Mouse (Mus musculus): Measurements from ENCODE around the gene Tll2. TPM values are rescaled to one million over a fixed set of nuclear protein-coding genes. Genes with fewer than 3 reads are reported as not detected.
A peak's percentile ranks its signal among the peaks of the same experiment; 100 is the strongest.

Gene Tll2
- polyA plus RNA-seq, 1 experiment from 2014 or later, result 0.05 TPM

DNA sequence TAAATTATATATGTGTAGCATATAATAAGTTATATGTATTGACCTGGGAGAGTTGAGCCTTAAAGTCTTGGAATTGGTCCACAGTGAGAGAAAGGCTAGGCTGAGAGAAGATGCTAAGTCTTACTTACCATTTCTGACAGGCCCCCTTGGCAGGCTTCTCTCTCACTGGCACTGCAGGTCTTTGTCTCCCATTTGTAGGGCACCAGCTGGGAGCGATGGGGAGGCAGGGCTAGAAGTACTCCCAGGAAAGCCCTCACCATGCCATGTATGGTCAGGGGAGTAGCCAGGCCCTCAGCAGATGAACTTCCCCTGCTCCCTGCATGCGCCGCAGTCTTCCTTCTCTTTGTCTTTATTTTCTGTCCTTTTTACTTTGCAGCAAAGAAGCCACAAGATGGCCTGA is 129.7 kb downstream of the Tll2 start, which contains the start of gene Opalin:
Opalin (minus strand) TSS at position 208 of the 400 bp plus-strand sequence.
- no peak for TF ChIP-seq CTCF (IDR thresholded peaks at IDR 0.05; ENCODE audit: low read depth)
- Histone ChIP-seq H3K36me3 (ENCODE audit: insufficient read depth) (no peaks in the 10 kb centered on the region), H3K4me3 (ENCODE audit: low read depth, low read length) (no peak within 1 kb of the TSS), H3K4me1 (ENCODE audit: insufficient read depth) (no peaks in the 10 kb centered on the region), H3K9me3 (ENCODE audit: low read depth, low read length) (no peaks in the 10 kb centered on the region), H3K4me2 (no peak within 1 kb of the TSS), H3K27me3 (ENCODE audit: insufficient read depth, low read length) (no peaks in the 10 kb centered on the region), H3K9ac (no peak within 1 kb of the TSS), H3K27ac (ENCODE audit: low read depth) (no peak within 1 kb of the TSS)
- no peak for DNase-seq
- no peak for ATAC-seq (ENCODE audit: insufficient read depth)
- WGBS, result 75% methylated on average over 3 of the region's 3 CpGs

GRCm38 (mm10) chr19:41073746-41074455 is 132.7 kb downstream of the Tll2 start:
- 80% methylated on average over 14 of the region's 14 CpGs for WGBS
- ATAC-seq (ENCODE audit: insufficient read depth) (no peak), DNase-seq (no peak)
- Histone ChIP-seq H3K27me3 (ENCODE audit: insufficient read depth, low read length) (no peaks in the 10 kb centered on the region), H3K9me3 (ENCODE audit: low read depth, low read length) (no peaks in the 10 kb centered on the region), H3K9ac (no peak overlapping the region), H3K4me3 (ENCODE audit: low read depth, low read length) (no peak overlapping the region), H3K4me2 (no peak overlapping the region), H3K4me1 (ENCODE audit: insufficient read depth) (no peaks in the 10 kb centered on the region), H3K36me3 (ENCODE audit: insufficient read depth) (no peaks in the 10 kb centered on the region), H3K27ac (ENCODE audit: low read depth) (no peak overlapping the region)
- no peak for TF ChIP-seq CTCF (IDR thresholded peaks at IDR 0.05; ENCODE audit: low read depth)

DNA sequence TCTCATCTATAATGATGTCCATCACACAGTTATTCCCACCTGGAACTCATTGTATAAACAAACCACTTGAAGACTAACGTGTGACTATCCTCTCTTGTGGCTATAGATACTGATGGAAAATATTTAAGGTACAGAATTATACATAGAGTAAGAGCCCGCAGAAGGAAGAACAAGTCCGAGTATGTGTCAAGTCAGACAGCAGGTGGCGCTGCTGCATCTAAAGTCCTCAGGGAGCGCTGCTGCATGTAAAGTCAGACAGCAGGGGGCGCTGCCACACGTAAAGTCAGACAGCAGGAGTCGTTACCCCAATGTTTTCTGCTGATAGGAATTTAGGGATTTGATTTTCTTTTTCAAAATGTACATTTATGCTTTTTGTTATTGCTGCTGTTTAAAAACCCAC is 135.1 kb downstream of the Tll2 start:
- ATAC-seq (ENCODE audit: insufficient read depth) (peak; percentile 35; the same call in 1 of the 2 replicates), DNase-seq (peak; percentile 95)
- Histone ChIP-seq H3K4me3 (ENCODE audit: low read depth, low read length) (no peak overlapping the region), H3K27me3 (ENCODE audit: insufficient read depth, low read length) (no peaks in the 10 kb centered on the region), H3K9me3 (ENCODE audit: low read depth, low read length) (no peaks in the 10 kb centered on the region), H3K36me3 (ENCODE audit: insufficient read depth) (no peaks in the 10 kb centered on the region), H3K9ac (no peak overlapping the region), H3K4me1 (ENCODE audit: insufficient read depth) (no peaks in the 10 kb centered on the region), H3K4me2 (no peak overlapping the region), H3K27ac (ENCODE audit: low read depth) (no peak overlapping the region)
- peak; percentile 98 for TF ChIP-seq CTCF (IDR thresholded peaks at IDR 0.05; ENCODE audit: low read depth)
- WGBS, result 4% methylated on average over 8 of the region's 8 CpGs

- ATAC-seq (ENCODE audit: insufficient read depth), result no peak
- no peaks in the 10 kb centered on the region for H3K9me3 ChIP-seq (ENCODE audit: low read depth, low read length)
- 64% methylated on average over 4 of the region's 4 CpGs for WGBS
- no peak overlapping the region for H3K27ac ChIP-seq (ENCODE audit: low read depth)
- H3K4me2 ChIP-seq, result no peak overlapping the region
- no peaks in the 10 kb centered on the region for H3K36me3 ChIP-seq (ENCODE audit: insufficient read depth)
- no peak overlapping the region for H3K9ac ChIP-seq
- no peaks in the 10 kb centered on the region for H3K4me1 ChIP-seq (ENCODE audit: insufficient read depth)
- H3K4me3 ChIP-seq (ENCODE audit: low read depth, low read length), result no peak overlapping the region
- no peaks in the 10 kb centered on the region for H3K27me3 ChIP-seq (ENCODE audit: insufficient read depth, low read length)
- DNase-seq, result no peak
- TF ChIP-seq CTCF (IDR thresholded peaks at IDR 0.05; ENCODE audit: low read depth), result no peak
These were observed 151.9 kb downstream of the Tll2 start for GRCm38 (mm10) chr19:41054702-41055101.

DNA sequence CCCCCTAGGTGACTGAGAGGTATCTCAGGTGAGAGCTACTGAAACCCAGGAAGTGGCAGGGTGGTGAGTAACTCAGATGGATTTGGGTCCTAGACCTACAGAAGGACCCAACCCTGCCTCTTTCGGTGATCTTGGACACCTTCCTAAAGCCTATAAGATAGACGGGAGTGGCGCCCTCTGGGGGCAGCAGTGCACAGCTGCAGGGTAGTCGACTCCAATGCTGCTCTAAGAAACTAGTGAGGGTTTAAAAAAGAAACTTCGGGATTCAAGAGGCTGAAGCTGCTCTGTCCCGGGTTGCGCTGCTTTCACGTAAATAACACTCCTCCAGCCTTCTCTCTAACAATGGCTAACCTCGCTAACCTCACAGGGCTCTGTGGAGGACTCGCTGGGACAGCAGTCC is 153.1 kb downstream of the Tll2 start:
- Histone ChIP-seq H3K27me3 (ENCODE audit: insufficient read depth, low read length) (no peaks in the 10 kb centered on the region), H3K4me1 (ENCODE audit: insufficient read depth) (no peaks in the 10 kb centered on the region), H3K9ac (no peak overlapping the region), H3K4me2 (no peak overlapping the region), H3K27ac (ENCODE audit: low read depth) (no peak overlapping the region), H3K36me3 (ENCODE audit: insufficient read depth) (no peaks in the 10 kb centered on the region), H3K9me3 (ENCODE audit: low read depth, low read length) (no peaks in the 10 kb centered on the region), H3K4me3 (ENCODE audit: low read depth, low read length) (no peak overlapping the region)
- DNase-seq (peak; percentile 64), ATAC-seq (ENCODE audit: insufficient read depth) (no peak)
- TF ChIP-seq CTCF (IDR thresholded peaks at IDR 0.05; ENCODE audit: low read depth), result peak; percentile 66
- 32% methylated on average over 10 of the region's 10 CpGs for WGBS

DNA sequence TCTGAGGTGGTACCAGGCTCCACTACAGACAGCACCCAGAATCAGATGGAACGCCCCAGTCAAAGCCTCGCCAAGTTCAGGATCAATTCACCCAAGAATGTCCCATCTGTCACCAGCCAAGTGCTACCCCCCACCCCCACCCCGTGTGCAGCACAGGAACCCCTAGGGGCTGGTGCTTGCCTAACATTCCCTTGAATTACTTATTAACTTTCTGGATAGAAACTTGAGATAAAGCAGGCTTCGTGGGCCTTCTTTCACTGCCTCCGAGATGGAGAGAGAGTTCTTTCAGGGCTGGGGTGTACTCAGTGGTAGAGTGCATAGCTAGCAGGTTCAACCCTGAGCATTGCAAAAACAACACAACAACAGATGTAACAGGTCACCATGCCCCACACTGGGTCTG is 154.4 kb downstream of the Tll2 start:
- TF ChIP-seq CTCF (IDR thresholded peaks at IDR 0.05; ENCODE audit: low read depth), result no peak
- Histone ChIP-seq H3K36me3 (ENCODE audit: insufficient read depth) (no peaks in the 10 kb centered on the region), H3K27ac (ENCODE audit: low read depth) (0 out of 2 replicates have a peak overlapping the region, but pooled peaks have one; percentile 11), H3K9ac (no peak overlapping the region), H3K4me1 (ENCODE audit: insufficient read depth) (no peaks in the 10 kb centered on the region), H3K4me3 (ENCODE audit: low read depth, low read length) (no peak overlapping the region), H3K4me2 (no peak overlapping the region), H3K27me3 (ENCODE audit: insufficient read depth, low read length) (no peaks in the 10 kb centered on the region), H3K9me3 (ENCODE audit: low read depth, low read length) (no peaks in the 10 kb centered on the region)
- ATAC-seq (ENCODE audit: insufficient read depth) (no peak), DNase-seq (peak; percentile 32)
- 44% methylated on average over 5 of the region's 5 CpGs for WGBS

DNA sequence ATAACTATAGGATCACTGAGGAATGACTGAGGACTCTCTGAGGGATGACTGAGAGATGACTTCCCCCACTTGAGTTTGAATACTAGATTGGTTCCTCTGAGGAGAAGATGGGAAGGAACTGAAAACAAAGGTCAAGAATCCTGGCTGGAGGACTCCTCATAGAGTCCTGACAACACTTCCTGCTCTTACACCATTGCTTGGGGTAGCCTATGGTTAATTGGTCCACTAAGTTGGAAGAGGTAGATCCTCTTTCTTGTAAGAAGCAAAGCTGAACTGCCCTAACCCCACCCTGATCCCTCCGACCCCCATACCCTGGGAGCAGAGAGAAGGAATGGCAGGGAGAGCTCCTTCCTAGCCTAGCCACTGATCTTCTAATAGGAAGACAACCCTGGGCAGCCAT is 154.9 kb downstream of the Tll2 start:
- H3K4me2 ChIP-seq, result no peak overlapping the region
- H3K27ac ChIP-seq (ENCODE audit: low read depth), result no peak overlapping the region
- ATAC-seq (ENCODE audit: insufficient read depth) (no peak), DNase-seq (no peak)
- H3K27me3 ChIP-seq (ENCODE audit: insufficient read depth, low read length), result no peaks in the 10 kb centered on the region
- WGBS, result 82% methylated on average over 1 of the region's 1 CpGs
- H3K36me3 ChIP-seq (ENCODE audit: insufficient read depth), result no peaks in the 10 kb centered on the region
- no peak overlapping the region for H3K4me3 ChIP-seq (ENCODE audit: low read depth, low read length)
- TF ChIP-seq CTCF (IDR thresholded peaks at IDR 0.05; ENCODE audit: low read depth), result no peak
- H3K9ac ChIP-seq, result no peak overlapping the region
- H3K9me3 ChIP-seq (ENCODE audit: low read depth, low read length), result no peaks in the 10 kb centered on the region
- H3K4me1 ChIP-seq (ENCODE audit: insufficient read depth), result no peaks in the 10 kb centered on the region
